Mouse (Mus musculus): ENCODE data around the gene Cast. TPM values are rescaled to one million over a fixed set of nuclear protein-coding genes. Genes with fewer than 3 reads are reported as not detected.
A peak's percentile ranks its signal among the peaks of the same experiment; 100 is the strongest.

Cast gene
- 8.0 and 9.3 TPM in 2 replicates for polyA plus RNA-seq (2014; fragmentation: Nextera tagmentation; extraction: Ambion mirVana)

DNA sequence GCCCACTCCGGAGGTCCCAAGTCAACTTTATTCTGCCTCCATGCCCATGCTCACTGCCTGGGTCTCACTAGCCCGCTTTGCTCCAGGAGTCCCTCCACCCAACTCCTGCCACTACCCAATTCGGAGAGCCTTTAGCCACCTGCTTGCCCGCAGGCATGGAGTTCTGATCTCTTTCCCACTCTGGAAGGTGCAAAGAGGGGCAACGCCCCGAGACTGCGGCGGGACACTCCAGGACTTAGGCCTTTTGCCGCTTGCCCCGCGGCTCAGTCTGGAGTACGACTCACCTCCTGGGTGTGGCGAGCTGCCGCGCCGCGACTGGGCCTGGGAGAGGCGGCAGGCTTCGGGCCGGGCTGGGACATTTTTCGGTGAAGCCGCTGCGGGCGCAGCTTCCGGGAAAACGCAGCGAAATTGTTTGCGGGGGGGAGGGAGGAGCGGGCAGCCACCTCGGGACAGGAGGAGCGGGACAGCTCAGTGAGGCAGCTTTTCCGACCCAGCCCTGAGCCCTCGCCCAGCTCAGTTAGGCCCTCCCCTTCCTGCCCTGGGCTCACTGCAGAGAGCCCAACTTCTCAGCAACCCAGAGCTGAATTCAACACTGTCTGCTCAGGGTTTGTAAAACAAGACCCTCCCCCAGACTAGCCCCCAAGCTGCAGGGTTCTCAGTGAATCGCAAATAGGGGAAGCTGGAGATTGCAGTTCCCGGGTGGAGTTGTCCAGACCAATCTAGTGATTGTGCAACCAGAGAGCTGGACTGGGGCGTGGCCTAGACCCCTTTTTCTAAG lies at the start of gene Cast:
Cast (minus strand) TSS at position 659 of the 778 bp plus-strand sequence.
- Histone ChIP-seq H3K9me3 (ENCODE audit: control insufficient read depth, low read length) (no peaks in the 10 kb centered on the region), H3K36me3 (replicated peaks; ENCODE audit: control insufficient read depth, insufficient read depth) (no peaks in the 10 kb centered on the region), H3K27ac (no peak within 1 kb of the TSS), H3K4me2 (replicated peaks) (peak within 1 kb of the TSS; percentile 88), H3K9ac (peak within 1 kb of the TSS; percentile 59), H3K27me3 (ENCODE audit: control insufficient read depth, insufficient read depth, low read length) (no peaks in the 10 kb centered on the region), H3K4me1 (replicated peaks; ENCODE audit: control insufficient read depth, insufficient read depth, low read length) (peaks cover 7% of the 10 kb centered on the region; the same call in 1 of the 2 replicates), H3K4me3 (replicated peaks; ENCODE audit: low read length) (peak within 1 kb of the TSS; percentile 53)
- ATAC-seq (ENCODE audit: low FRiP score) (peak; percentile 89), DNase-seq (ENCODE audit: low spot score) (peak; percentile 27)
- WGBS: 1% methylated on average over 35 of the region's 36 CpGs

DNA sequence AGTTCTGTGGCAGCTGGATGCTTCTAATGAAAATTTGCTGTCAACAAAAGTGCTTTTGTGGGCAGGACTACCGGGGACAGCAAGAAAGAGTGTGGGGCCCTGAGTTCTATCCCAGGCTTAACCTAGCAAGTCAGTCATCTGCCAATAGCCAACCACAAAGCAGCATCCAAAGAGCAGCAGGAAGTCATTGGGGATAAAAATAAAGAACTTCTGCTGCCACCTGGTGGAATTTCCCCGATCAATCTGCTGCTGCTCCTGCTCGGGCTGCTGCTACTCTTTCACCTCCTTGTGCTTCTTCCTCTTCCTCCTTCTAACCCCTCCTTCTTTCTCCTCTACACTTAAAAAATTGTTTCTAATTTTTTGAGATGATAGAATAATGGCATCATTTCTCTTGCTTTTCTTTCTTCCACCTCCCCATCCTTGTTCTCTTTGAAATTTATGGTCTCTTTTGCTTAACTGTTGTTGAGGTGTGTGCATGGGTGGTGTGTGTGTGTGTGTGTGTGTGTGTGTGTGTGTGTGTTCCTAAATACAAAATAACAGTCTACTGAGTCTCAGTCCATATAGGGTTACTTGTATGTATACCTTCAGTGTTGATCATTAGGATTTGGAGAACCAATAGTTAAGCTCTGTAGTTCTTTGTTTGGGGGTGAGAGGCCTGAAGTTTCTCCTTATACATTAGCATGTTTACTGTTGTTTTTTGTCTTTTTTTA lies 45.9 kb upstream of the Cast start:
- Histone ChIP-seq H3K9ac (no peak overlapping the region), H3K4me2 (replicated peaks) (no peak overlapping the region), H3K27me3 (ENCODE audit: control insufficient read depth, insufficient read depth, low read length) (no peaks in the 10 kb centered on the region), H3K9me3 (ENCODE audit: control insufficient read depth, low read length) (no peaks in the 10 kb centered on the region), H3K4me1 (replicated peaks; ENCODE audit: control insufficient read depth, insufficient read depth, low read length) (no peaks in the 10 kb centered on the region), H3K36me3 (replicated peaks; ENCODE audit: control insufficient read depth, insufficient read depth) (no peaks in the 10 kb centered on the region), H3K27ac (no peak overlapping the region), H3K4me3 (replicated peaks; ENCODE audit: low read length) (no peak overlapping the region)
- DNase-seq (ENCODE audit: low spot score) (peak; percentile 81), ATAC-seq (ENCODE audit: low FRiP score) (peak; percentile 86)
- WGBS: 12% methylated on average over 3 of the region's 3 CpGs

DNA sequence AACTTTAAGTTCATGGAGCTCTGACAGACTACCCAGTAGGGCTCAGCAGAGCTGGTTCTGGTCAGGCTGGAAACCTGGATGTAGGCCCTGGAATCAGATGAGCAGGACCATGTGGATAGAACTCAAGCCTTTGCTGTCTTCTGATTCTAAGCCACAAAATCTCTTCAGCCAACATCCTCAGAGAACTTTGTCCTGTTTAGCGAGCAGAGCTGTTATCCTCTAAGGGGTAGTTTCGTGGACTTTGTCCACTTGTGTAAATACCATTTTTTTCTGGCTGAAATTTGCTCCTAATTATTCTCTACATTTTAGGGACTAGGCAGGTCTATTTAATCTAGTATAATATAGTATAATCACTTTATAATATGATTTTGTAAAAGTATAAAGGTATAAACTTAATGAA lies 42.2 kb upstream of the Cast start:
- H3K27ac ChIP-seq: no peak overlapping the region
- H3K9ac ChIP-seq: no peak overlapping the region
- H3K9me3 ChIP-seq (ENCODE audit: control insufficient read depth, low read length): no peaks in the 10 kb centered on the region
- ATAC-seq (ENCODE audit: low FRiP score) (no peak), DNase-seq (ENCODE audit: low spot score) (no peak)
- H3K27me3 ChIP-seq (ENCODE audit: control insufficient read depth, insufficient read depth, low read length): no peaks in the 10 kb centered on the region
- H3K4me1 ChIP-seq (replicated peaks; ENCODE audit: control insufficient read depth, insufficient read depth, low read length): no peaks in the 10 kb centered on the region
- no peak overlapping the region for H3K4me2 ChIP-seq (replicated peaks)
- H3K36me3 ChIP-seq (replicated peaks; ENCODE audit: control insufficient read depth, insufficient read depth): no peaks in the 10 kb centered on the region
- H3K4me3 ChIP-seq (replicated peaks; ENCODE audit: low read length): no peak overlapping the region
- 92% methylated on average over 2 of the region's 2 CpGs for WGBS

DNA sequence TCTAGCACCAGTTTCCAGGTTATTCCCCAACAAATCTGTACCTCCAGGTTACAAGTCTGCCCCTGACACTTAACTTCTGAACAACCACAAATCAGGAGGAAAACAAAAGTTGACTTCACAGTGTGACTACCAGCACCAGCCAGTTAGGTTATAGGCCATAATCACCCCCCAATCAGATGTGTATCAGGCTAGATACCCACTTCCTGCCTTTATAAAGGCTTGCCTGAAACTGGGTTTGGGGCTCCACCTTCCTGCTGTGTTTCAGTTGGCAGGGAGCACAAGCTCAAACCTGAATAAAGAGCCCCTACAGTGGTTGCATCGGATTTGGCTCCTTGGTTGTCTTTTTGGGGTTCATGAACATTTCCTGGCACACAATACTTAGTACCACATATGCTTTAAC lies 37.3 kb upstream of the Cast start:
- Histone ChIP-seq H3K4me3 (replicated peaks; ENCODE audit: low read length) (no peak overlapping the region), H3K9me3 (ENCODE audit: control insufficient read depth, low read length) (no peaks in the 10 kb centered on the region), H3K36me3 (replicated peaks; ENCODE audit: control insufficient read depth, insufficient read depth) (no peaks in the 10 kb centered on the region), H3K4me2 (replicated peaks) (no peak overlapping the region), H3K27me3 (ENCODE audit: control insufficient read depth, insufficient read depth, low read length) (no peaks in the 10 kb centered on the region), H3K27ac (no peak overlapping the region), H3K4me1 (replicated peaks; ENCODE audit: control insufficient read depth, insufficient read depth, low read length) (no peaks in the 10 kb centered on the region), H3K9ac (no peak overlapping the region)
- WGBS: 71% methylated on average over 1 of the region's 1 CpGs
- DNase-seq (ENCODE audit: low spot score) (no peak), ATAC-seq (ENCODE audit: low FRiP score) (no peak)

DNA sequence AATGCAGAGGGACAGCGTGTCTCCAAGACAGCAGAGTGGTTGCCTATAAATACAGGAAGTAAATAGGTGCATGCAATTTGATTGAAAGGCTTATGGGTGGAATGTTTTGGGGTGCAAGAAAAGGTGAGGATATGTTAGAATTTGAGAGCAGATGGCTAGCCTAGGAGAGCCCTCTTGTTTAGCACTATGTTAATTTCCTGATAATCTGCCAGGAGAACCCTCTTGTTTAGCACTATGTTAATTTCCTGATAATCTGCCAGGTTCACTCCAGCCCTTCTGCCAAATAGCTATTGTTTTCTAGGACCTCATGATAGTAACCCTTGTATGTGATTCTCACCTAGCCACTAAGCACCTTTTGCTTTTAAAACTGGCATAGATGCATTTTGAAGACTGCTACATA lies 25.9 kb upstream of the Cast start:
- no peak overlapping the region for H3K4me2 ChIP-seq (replicated peaks)
- H3K36me3 ChIP-seq (replicated peaks; ENCODE audit: control insufficient read depth, insufficient read depth): no peaks in the 10 kb centered on the region
- H3K27me3 ChIP-seq (ENCODE audit: control insufficient read depth, insufficient read depth, low read length): no peaks in the 10 kb centered on the region
- ATAC-seq (ENCODE audit: low FRiP score): no peak
- WGBS: 80% methylated on average over 1 of the region's 1 CpGs
- H3K9me3 ChIP-seq (ENCODE audit: control insufficient read depth, low read length): no peaks in the 10 kb centered on the region
- H3K9ac ChIP-seq: no peak overlapping the region
- no peak for DNase-seq (ENCODE audit: low spot score)
- H3K4me3 ChIP-seq (replicated peaks; ENCODE audit: low read length): no peak overlapping the region
- H3K4me1 ChIP-seq (replicated peaks; ENCODE audit: control insufficient read depth, insufficient read depth, low read length): no peaks in the 10 kb centered on the region
- H3K27ac ChIP-seq: no peak overlapping the region

DNA sequence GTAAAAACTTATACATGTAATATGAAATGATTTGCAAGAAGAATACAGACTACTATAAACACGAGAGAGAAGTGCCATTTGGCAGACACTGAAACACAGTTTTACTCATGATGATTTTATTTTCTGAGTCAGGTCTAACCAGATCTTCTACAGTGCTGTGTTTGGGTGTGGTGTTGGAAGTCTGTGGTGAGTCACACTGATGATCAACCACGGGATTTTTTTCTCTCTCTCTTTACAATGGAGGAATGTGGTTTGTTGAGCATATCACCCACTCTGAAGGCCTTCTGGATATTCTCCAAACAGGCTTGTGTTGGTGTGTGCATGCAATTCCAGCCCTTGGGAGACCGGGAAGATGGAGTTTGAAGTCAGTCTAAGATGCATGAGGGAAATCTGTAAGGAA lies 13.5 kb upstream of the Cast start:
- no peak overlapping the region for H3K27ac ChIP-seq
- no peaks in the 10 kb centered on the region for H3K36me3 ChIP-seq (replicated peaks; ENCODE audit: control insufficient read depth, insufficient read depth)
- ATAC-seq (ENCODE audit: low FRiP score) (no peak), DNase-seq (ENCODE audit: low spot score) (no peak)
- H3K4me2 ChIP-seq (replicated peaks): no peak overlapping the region
- H3K9me3 ChIP-seq (ENCODE audit: control insufficient read depth, low read length): no peaks in the 10 kb centered on the region
- 79% methylated on average over 3 of the region's 3 CpGs for WGBS
- H3K27me3 ChIP-seq (ENCODE audit: control insufficient read depth, insufficient read depth, low read length): no peaks in the 10 kb centered on the region
- H3K4me3 ChIP-seq (replicated peaks; ENCODE audit: low read length): no peak overlapping the region
- no peaks in the 10 kb centered on the region for H3K4me1 ChIP-seq (replicated peaks; ENCODE audit: control insufficient read depth, insufficient read depth, low read length)
- H3K9ac ChIP-seq: no peak overlapping the region

DNA sequence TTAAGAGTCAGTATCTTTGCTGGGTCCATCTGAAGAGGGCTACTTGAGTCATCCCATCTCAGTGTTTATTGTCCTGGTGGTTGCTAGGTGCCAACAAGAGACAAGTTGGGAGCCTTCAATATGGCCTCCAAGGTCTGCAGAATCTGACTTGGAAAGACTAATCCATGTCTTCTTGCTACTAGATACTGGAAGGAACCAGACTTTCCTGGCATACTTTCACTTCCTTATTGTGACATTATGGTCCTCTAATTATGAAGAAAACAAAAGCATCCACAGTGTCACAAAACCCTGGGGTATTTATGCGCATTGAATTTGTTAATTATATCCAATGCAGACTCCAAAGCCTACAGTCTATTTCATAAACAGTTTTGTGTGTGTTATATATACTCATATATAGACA lies 7.1 kb upstream of the Cast start:
- no peak for ATAC-seq (ENCODE audit: low FRiP score)
- no peaks in the 10 kb centered on the region for H3K27me3 ChIP-seq (ENCODE audit: control insufficient read depth, insufficient read depth, low read length)
- no peak overlapping the region for H3K4me3 ChIP-seq (replicated peaks; ENCODE audit: low read length)
- WGBS: 89% methylated on average over 1 of the region's 1 CpGs
- no peak overlapping the region for H3K9ac ChIP-seq
- no peaks in the 10 kb centered on the region for H3K4me1 ChIP-seq (replicated peaks; ENCODE audit: control insufficient read depth, insufficient read depth, low read length)
- no peak overlapping the region for H3K4me2 ChIP-seq (replicated peaks)
- DNase-seq (ENCODE audit: low spot score): no peak
- H3K36me3 ChIP-seq (replicated peaks; ENCODE audit: control insufficient read depth, insufficient read depth): no peaks in the 10 kb centered on the region
- H3K27ac ChIP-seq: no peak overlapping the region
- no peaks in the 10 kb centered on the region for H3K9me3 ChIP-seq (ENCODE audit: control insufficient read depth, low read length)

DNA sequence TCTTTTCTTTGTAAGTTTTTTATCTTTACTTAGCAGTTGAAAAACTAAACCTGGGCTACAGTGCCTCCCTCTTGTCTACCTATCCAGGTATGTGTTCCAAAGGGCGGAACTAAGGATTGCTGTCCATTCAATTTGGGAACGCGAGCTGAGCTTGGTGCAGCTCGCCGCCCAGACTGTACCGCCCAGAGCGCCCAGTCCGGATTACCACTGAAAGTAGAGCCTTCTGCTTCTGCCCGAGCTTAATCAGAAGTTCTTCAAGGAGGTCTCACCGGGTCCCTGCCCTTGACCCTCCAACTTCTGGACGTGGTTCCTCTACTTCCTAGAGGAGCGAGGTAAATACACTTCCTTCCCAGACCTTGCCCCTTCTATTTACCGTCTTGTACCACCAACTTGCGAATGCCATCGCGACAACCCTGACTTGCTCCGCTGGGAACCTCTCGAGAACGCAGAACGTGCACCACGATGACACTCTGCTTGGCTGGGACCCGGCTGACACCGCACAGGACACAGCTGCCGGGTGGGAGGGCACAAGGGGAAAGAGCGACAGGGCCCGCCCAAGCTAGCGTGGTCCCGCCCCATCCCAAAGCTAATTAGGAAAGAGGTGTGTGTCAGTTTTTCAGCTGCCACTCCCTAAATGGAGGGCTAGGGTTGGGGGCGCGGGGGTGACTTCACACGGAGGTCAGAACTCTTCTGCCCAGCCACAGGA lies 1.0 kb downstream of the Cast start:
- under 1% methylated on average over 31 of the region's 31 CpGs for WGBS
- Histone ChIP-seq H3K27me3 (ENCODE audit: control insufficient read depth, insufficient read depth, low read length) (no peaks in the 10 kb centered on the region), H3K9me3 (ENCODE audit: control insufficient read depth, low read length) (no peaks in the 10 kb centered on the region), H3K4me3 (replicated peaks; ENCODE audit: low read length) (peak overlapping the region; percentile 53), H3K36me3 (replicated peaks; ENCODE audit: control insufficient read depth, insufficient read depth) (no peaks in the 10 kb centered on the region), H3K4me1 (replicated peaks; ENCODE audit: control insufficient read depth, insufficient read depth, low read length) (peaks cover 7% of the 10 kb centered on the region; the same call in 1 of the 2 replicates), H3K4me2 (replicated peaks) (peak overlapping the region; percentile 88), H3K27ac (no peak overlapping the region), H3K9ac (peak overlapping the region; percentile 59)
- ATAC-seq (ENCODE audit: low FRiP score): peak; percentile 85
- peak; percentile 36 for DNase-seq (ENCODE audit: low spot score)

DNA sequence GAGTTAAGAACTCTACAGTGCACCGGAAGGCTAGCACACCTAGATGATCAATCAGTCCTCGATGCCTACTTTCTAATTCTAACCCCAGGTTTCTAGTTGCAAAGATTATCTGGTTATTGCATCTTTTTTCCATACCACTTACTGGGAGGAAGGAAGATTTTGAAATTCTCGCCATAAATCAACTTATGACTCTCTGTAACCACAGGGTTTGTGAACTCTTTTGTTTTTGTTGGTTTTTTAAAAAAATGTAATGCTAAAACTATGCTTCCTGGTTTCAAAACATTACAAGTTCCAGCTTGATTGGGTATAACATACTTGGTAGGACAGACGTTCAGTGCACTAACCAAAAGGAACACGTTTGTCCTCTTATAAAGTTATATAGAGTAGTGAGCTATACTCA lies 1.7 kb downstream of the Cast start:
- DNase-seq (ENCODE audit: low spot score): no peak
- peaks cover 7% of the 10 kb centered on the region; the same call in 1 of the 2 replicates for H3K4me1 ChIP-seq (replicated peaks; ENCODE audit: control insufficient read depth, insufficient read depth, low read length)
- no peak for ATAC-seq (ENCODE audit: low FRiP score)
- no peaks in the 10 kb centered on the region for H3K27me3 ChIP-seq (ENCODE audit: control insufficient read depth, insufficient read depth, low read length)
- H3K4me2 ChIP-seq (replicated peaks): peak overlapping the region; percentile 88
- H3K36me3 ChIP-seq (replicated peaks; ENCODE audit: control insufficient read depth, insufficient read depth): no peaks in the 10 kb centered on the region
- no peak overlapping the region for H3K27ac ChIP-seq
- WGBS: 55% methylated on average over 5 of the region's 5 CpGs
- H3K9me3 ChIP-seq (ENCODE audit: control insufficient read depth, low read length): no peaks in the 10 kb centered on the region
- peak overlapping the region; percentile 53; the same call in 1 of the 2 replicates for H3K4me3 ChIP-seq (replicated peaks; ENCODE audit: low read length)
- no peak overlapping the region for H3K9ac ChIP-seq
